Mouse (Mus musculus) neural tube, embryonic 12.5 days (tissue): ENCODE data around the gene Prtg. TPM values are rescaled to one million over a fixed set of nuclear protein-coding genes. Genes with fewer than 3 reads are reported as not detected.

Experiments
- ATAC-seq: fragments of 200-750 bp; cut with Nextera tagmentation; 2 replicates; pipeline ENCODE4 v1.8.0; 2017; ENCODE audit warnings: low read depth, mild to moderate bottlenecking, moderate TSS enrichment, moderate library complexity; ENCODE audit not compliant: low FRiP score
- H3K27ac ChIP-seq: fragments of 300-500 bp; sonication (generic); 2 replicates; pipeline ENCODE4 v1.5.1; 2016
- H3K27me3 ChIP-seq: fragments of 300-500 bp; sonication (generic); replicated peaks from 2 replicates; pipeline ENCODE4 v1.6.1; 2016; ENCODE audit warnings: mild to moderate bottlenecking
- H3K36me3 ChIP-seq: fragments of 300-500 bp; sonication (generic); 2 replicates; pipeline ENCODE4 v1.6.1; 2016; ENCODE audit warnings: mild to moderate bottlenecking
- H3K4me1 ChIP-seq: fragments of 300-500 bp; sonication (generic); 2 replicates; pipeline ENCODE4 v1.6.1; 2016
- H3K4me2 ChIP-seq: fragments of 300-500 bp; sonication (generic); replicated peaks from 2 replicates; pipeline ENCODE4 v1.6.1; 2016; ENCODE audit warnings: mild to moderate bottlenecking
- H3K4me3 ChIP-seq: fragments of 300-500 bp; sonication (generic); 2 replicates; pipeline ENCODE4 v1.5.1; 2016
- H3K9ac ChIP-seq: fragments of 300-500 bp; sonication (generic); 2 replicates; pipeline ENCODE4 v1.6.1; 2016; ENCODE audit warnings: mild to moderate bottlenecking
- H3K9me3 ChIP-seq: fragments of 300-500 bp; sonication (generic); 2 replicates; pipeline ENCODE4 v1.6.1; 2016; ENCODE audit warnings: mild to moderate bottlenecking
- WGBS: fragments of 180-500 bp; shearing (Covaris S2); methylation state at CpG from one replicate; pipeline ENCODE4 v1.1.7; 2016; 5-methylcytosine and 5-hydroxymethylcytosine counted together
- polyA plus RNA-seq: library from polyadenylated mRNA; unstranded; fragments of >200 nt; fragmentation: Nextera tagmentation; extraction: Ambion mirVana; gene quantifications from 2 replicates; pipeline ENCODE4 v1.2.1, GENCODE M21; 2016

Gene Prtg
- polyA plus RNA-seq, 1 experiment from 2014 or later = 1.2 TPM

DNA sequence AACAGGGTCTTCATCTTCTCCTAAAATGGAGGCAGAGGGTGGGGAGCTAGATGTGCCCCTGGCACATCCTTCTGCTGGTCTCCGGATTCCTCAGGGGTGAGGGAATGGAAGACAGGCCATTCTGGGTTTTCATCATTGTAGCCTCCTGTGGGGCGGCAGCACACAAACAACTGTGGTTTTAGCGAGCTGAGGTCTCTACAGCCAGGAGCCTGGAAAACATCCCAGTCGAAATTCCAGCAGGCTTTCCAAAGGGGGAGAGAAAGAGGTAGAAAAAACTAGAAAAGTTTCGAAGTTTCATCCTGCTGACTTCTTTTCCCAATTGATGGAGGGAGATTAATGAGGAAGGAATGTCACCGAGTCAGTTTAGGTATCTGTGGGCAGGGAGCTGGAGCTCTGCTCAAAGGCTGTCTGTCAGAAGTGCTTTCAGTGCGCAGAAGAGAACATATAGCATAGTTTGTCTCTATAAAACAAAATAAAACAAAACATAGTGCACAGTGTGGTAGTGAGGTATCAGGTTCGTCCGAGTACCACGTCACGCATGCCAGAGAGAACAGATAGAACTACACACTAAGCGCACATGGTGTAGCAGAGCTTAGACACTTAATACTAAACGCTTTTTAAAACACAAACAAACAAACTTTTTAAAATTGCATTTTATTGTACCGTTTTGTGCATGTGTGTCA, 16.0 kb upstream of the Prtg start:
- H3K27ac ChIP-seq = no peak overlapping the region
- 57% methylated on average over 14 of the region's 14 CpGs for WGBS
- H3K27me3 ChIP-seq = 0 out of 2 replicates have a peak, but pooled peaks cover 4% of the 10 kb centered on the region
- no peaks in the 10 kb centered on the region for H3K9me3 ChIP-seq
- no peak for ATAC-seq
- H3K9ac ChIP-seq = no peak overlapping the region
- H3K4me1 ChIP-seq = no peaks in the 10 kb centered on the region
- no peak overlapping the region for H3K4me2 ChIP-seq
- H3K36me3 ChIP-seq = no peaks in the 10 kb centered on the region
- no peak overlapping the region for H3K4me3 ChIP-seq

DNA sequence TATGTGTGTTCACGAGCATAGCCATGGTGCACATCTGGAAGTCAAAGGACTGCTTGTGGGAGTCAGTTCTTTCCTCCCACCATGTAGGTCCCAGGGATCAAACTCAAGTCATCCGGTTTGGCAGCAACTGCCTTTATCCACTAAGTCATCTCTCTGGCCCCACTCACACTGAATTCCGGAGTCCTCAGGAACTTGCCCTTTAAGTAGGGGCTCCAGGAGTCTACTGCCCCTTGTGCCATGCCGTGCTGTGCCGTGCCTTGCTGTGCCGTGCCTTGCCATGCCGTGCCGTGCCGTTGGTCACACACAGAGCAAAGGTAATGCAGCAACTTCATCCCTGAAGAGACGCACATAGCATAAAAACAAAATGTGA, 15.5 kb upstream of the Prtg start:
- 0 out of 2 replicates have a peak, but pooled peaks cover 4% of the 10 kb centered on the region for H3K27me3 ChIP-seq
- no peaks in the 10 kb centered on the region for H3K36me3 ChIP-seq
- no peak overlapping the region for H3K27ac ChIP-seq
- no peak overlapping the region for H3K4me2 ChIP-seq
- H3K9ac ChIP-seq = no peak overlapping the region
- H3K4me1 ChIP-seq = no peaks in the 10 kb centered on the region
- 54% methylated on average over 10 of the region's 10 CpGs for WGBS
- H3K4me3 ChIP-seq = no peak overlapping the region
- no peaks in the 10 kb centered on the region for H3K9me3 ChIP-seq
- no peak for ATAC-seq

DNA sequence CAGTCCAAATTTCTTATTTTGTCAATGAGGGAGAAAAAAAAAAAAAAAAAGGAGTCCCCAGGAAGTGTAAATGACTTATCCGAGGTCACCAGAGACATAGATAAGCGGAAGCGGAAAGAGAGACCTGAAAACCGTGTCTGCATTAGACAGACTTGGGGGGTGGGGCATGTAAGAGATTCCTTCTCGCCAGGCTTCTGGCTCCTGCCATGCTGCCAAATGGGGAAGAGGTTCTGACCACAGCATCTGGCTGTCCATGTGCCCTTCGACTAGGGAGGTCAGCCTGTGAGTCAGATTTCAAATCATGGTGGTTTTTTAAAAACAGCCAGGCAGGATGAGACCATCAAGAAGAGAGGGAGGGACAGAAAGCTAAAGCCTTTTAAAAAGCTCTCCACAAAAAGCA, 15.0 kb upstream of the Prtg start:
- no peak for ATAC-seq
- H3K36me3 ChIP-seq = no peaks in the 10 kb centered on the region
- peak overlapping the region; percentile 17; the same call in 1 of the 2 replicates for H3K4me2 ChIP-seq
- H3K9me3 ChIP-seq = no peaks in the 10 kb centered on the region
- no peaks in the 10 kb centered on the region for H3K4me1 ChIP-seq
- H3K27ac ChIP-seq = no peak overlapping the region
- WGBS = 16% methylated on average over 6 of the region's 6 CpGs
- H3K4me3 ChIP-seq = no peak overlapping the region
- 0 out of 2 replicates have a peak, but pooled peaks cover 4% of the 10 kb centered on the region for H3K27me3 ChIP-seq
- H3K9ac ChIP-seq = no peak overlapping the region

DNA sequence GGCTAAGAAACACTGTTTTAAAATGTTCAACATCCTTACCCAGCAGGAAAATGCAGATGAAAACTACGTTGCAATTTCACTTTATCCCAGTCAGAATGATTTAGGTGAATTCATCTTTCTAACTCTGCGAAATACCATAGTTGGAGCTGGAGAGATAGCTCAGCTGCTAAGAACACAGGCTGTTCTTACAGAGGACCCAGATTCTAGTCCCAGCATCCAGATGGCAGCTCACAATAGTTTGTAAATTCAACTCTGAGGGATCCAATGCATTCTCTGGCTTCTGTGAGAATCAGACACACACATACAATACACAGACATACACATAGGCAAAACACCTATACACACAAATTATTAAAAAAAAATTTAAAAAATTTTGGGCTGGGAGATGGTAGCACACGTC, 11.4 kb upstream of the Prtg start:
- no peak for ATAC-seq
- Histone ChIP-seq H3K9ac (no peak overlapping the region), H3K9me3 (no peaks in the 10 kb centered on the region), H3K27me3 (0 out of 2 replicates have a peak, but pooled peaks cover 4% of the 10 kb centered on the region), H3K27ac (no peak overlapping the region), H3K4me2 (no peak overlapping the region), H3K4me3 (no peak overlapping the region), H3K36me3 (no peaks in the 10 kb centered on the region), H3K4me1 (no peaks in the 10 kb centered on the region)
- 87% methylated on average over 3 of the region's 3 CpGs for WGBS

DNA sequence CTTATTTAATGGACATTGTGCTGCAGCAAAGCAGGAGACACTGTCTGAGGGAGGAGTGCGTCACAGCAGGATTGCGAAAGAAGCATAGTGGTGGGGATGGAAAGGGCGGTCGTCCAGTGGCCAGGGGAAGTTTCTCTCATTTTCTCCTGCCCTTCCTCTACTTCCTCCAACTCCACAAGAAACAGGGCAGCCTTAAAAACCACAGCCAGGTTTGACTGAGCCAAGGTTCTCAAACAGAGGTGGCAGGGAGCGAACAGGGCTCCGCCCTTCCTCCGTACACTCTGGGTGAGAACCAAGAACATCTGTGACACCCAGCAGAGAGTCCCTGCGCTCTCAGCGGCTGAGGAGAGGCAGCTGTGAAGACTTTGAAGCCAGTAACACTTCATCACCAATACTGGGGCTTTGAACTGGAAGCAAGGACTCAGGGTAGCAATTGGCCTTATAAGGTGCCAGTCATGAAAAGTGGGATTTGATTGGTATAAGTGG, 9.5 kb upstream of the Prtg start:
- no peak for ATAC-seq
- no peak overlapping the region for H3K9ac ChIP-seq
- WGBS = 42% methylated on average over 9 of the region's 9 CpGs
- H3K4me2 ChIP-seq = no peak overlapping the region
- H3K27ac ChIP-seq = no peak overlapping the region
- no peaks in the 10 kb centered on the region for H3K27me3 ChIP-seq
- H3K4me3 ChIP-seq = no peak overlapping the region
- H3K4me1 ChIP-seq = 0 out of 2 replicates have a peak, but pooled peaks cover 3% of the 10 kb centered on the region
- H3K9me3 ChIP-seq = no peaks in the 10 kb centered on the region
- H3K36me3 ChIP-seq = no peaks in the 10 kb centered on the region

DNA sequence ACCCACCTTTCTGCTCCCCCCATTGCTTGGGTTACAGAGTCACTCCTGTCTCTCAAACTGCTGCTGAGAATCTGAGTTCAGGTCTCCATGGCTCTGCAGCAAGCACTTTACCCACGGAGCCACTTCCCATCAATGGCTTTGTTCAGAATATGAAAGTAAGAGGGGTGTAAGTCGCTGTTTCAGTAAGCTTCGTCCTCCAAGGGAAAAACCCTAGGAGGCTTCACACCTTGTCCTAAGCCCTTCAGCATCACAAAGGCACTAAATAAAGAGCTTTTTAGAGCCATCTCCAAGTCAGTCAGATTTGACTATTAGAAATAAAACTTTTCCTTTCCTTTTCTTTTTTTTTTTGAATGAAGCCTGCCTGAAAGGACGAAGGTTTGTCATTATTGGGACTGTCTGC, 3.4 kb upstream of the Prtg start:
- peaks cover 12% of the 10 kb centered on the region for H3K4me1 ChIP-seq
- no peak for ATAC-seq
- H3K4me2 ChIP-seq = no peak overlapping the region
- H3K9me3 ChIP-seq = no peaks in the 10 kb centered on the region
- H3K27ac ChIP-seq = no peak overlapping the region
- H3K36me3 ChIP-seq = no peaks in the 10 kb centered on the region
- no peak overlapping the region for H3K9ac ChIP-seq
- H3K4me3 ChIP-seq = no peak overlapping the region
- no peaks in the 10 kb centered on the region for H3K27me3 ChIP-seq
- WGBS = 40% methylated on average over 4 of the region's 4 CpGs

DNA sequence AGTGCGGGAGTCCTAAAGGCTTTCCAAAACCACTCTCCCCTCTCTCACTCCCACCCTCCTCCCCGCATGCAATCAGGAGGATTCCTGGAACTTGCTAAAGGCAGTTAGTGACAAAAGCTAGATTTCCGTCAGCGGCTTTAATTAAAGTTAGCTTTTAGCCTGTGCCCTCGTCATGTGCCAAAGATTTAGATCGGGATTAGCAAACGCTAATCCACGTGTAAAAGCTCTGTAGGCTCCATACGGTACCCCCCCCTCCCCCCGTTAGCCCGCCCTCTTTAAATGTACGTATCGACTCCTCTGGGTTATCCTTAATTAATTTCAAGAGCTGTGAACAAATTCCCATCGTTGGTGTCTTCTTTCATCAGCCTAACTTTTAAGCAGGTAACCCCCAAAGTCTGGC, 528 bp upstream of the Prtg start:
- Histone ChIP-seq H3K4me1 (peaks cover 20% of the 10 kb centered on the region), H3K36me3 (no peaks in the 10 kb centered on the region), H3K27ac (no peak overlapping the region), H3K9ac (no peak overlapping the region), H3K4me2 (peak overlapping the region; percentile 100), H3K27me3 (no peaks in the 10 kb centered on the region), H3K4me3 (no peak overlapping the region), H3K9me3 (no peaks in the 10 kb centered on the region)
- no peak for ATAC-seq
- WGBS = 4% methylated on average over 14 of the region's 14 CpGs

DNA sequence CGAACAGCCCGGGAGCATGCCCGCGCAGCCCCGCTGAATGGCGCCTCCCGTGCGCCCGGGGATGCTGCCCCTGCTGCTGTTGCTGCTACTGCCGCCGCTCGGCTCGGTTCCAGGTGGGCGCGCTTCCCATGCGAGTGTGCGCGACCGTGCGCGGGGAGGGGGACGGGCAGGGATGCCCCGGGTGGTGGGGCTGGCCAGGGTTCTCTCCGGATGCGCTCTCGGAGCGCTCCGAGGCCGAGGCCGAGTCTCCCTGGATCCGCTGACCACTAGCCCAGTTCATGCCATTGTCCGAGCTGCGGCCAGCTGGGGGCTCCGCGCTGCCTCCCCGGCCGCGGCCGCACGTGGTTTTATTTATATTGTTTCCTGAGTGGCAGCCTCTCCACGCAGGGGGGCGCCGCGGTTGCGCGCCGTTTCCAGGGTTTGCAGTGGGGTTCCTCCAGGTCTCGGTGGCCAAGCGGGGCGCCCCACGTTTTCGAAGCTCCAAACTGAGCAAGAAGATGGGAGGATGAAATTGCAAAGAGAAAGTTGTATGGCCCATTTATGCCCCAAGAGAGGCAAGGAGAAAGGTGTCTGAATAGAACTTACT, 839 bp downstream of the Prtg start:
- peak; percentile 86 for ATAC-seq
- WGBS = 1% methylated on average over 52 of the region's 52 CpGs
- Histone ChIP-seq H3K4me3 (peak overlapping the region; percentile 92), H3K36me3 (no peaks in the 10 kb centered on the region), H3K27me3 (no peaks in the 10 kb centered on the region), H3K9me3 (no peaks in the 10 kb centered on the region), H3K4me1 (peaks cover 21% of the 10 kb centered on the region), H3K9ac (peak overlapping the region; percentile 92), H3K4me2 (peak overlapping the region; percentile 100), H3K27ac (peak overlapping the region; percentile 53; the same call in 1 of the 2 replicates)

DNA sequence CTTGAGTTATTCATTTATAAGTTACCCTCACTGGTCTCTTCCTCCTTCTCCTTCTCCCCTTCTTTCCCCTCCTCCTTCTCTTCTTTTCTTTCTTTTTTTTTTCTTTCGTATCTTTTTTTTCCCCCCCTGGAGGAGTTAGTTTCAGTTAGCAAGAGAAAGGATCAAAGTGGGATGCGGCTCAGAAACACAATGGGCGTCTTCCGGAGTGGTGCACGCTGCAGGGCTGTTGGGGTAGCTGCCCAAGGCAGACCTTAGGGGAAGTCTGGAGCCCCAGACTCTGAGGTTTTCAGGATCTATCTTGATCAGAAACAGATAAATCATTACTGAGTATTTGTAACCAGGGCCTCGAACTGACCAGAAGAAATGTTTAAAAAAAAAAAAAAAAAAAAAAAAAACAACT, 1.5 kb downstream of the Prtg start:
- Histone ChIP-seq H3K4me2 (peak overlapping the region; percentile 100), H3K9ac (no peak overlapping the region; the same call in 1 of the 2 replicates), H3K36me3 (no peaks in the 10 kb centered on the region), H3K27ac (no peak overlapping the region), H3K9me3 (no peaks in the 10 kb centered on the region), H3K4me1 (peaks cover 28% of the 10 kb centered on the region), H3K27me3 (no peaks in the 10 kb centered on the region), H3K4me3 (peak overlapping the region; percentile 92)
- ATAC-seq = no peak
- under 1% methylated on average over 6 of the region's 6 CpGs for WGBS

DNA sequence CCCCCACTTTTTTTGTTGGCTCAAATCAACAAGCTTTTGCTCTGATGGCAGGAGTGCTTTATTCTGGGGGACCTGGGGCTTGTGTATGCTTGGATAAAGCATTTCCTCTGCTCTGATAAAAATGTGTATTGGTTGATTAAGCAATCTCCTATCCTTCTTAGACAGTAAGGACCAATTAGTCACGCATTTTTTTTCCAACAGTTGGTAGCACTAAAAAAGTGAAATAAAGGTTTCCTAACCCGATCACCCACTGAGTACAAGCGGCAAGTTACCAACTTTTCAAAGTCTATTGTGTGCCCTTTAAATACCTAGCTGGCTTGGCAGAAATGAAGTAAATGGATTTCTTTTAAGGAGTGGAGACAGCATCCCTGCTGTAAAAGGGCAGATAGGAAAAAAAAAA, 1.9 kb downstream of the Prtg start:
- Histone ChIP-seq H3K4me1 (peaks cover 29% of the 10 kb centered on the region), H3K27ac (no peak overlapping the region), H3K9ac (no peak overlapping the region), H3K27me3 (no peaks in the 10 kb centered on the region), H3K36me3 (no peaks in the 10 kb centered on the region), H3K9me3 (no peaks in the 10 kb centered on the region), H3K4me2 (peak overlapping the region; percentile 100), H3K4me3 (no peak overlapping the region)
- ATAC-seq = no peak
- WGBS = under 1% methylated on average over 3 of the region's 3 CpGs

DNA sequence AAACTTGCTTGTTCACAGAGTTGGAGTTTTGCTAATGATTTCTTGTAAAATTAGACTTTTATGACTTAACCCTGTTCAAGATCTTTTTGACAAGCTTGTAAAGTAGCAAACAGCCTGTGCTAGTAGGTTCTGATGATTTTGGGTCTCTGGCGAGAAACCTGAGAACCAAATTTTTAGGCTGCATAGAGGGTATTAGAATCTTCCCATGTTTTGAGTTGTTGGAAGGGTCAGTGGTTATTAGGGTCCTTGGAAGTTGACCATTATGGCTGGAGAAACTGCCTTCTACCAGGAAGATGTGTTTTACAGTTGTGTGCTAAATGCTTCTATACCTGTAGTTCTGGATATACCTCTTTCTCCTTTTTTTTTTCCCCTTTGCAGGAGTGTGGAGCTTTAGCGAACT, 2.4 kb downstream of the Prtg start:
- Histone ChIP-seq H3K9ac (no peak overlapping the region), H3K4me3 (no peak overlapping the region), H3K27ac (no peak overlapping the region), H3K4me2 (peak overlapping the region; percentile 100), H3K27me3 (no peaks in the 10 kb centered on the region), H3K9me3 (no peaks in the 10 kb centered on the region), H3K4me1 (peaks cover 29% of the 10 kb centered on the region), H3K36me3 (no peaks in the 10 kb centered on the region)
- WGBS = 30% methylated on average over 2 of the region's 2 CpGs
- ATAC-seq = no peak

DNA sequence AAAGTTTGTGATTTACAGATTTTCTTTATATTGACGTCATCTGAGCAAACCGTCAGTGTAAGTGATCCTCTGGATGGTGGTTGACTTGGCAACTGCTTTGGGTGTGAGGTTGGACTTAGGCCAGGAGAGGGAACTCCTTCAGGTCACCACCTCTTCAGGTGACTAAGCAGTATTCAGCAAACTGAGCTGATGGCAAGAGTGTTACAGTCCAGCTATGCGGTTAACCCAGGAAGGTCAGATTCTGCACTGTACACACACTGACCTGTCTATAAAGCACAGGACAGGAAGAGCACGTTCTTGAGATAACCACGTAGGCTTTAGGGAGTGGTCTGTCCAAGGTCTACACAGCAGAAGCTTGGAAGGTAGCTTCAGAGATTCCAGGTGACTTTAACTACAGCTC, 3.9 kb downstream of the Prtg start:
- Histone ChIP-seq H3K27ac (no peak overlapping the region), H3K4me1 (peaks cover 29% of the 10 kb centered on the region), H3K4me3 (no peak overlapping the region), H3K36me3 (no peaks in the 10 kb centered on the region), H3K9ac (no peak overlapping the region), H3K9me3 (no peaks in the 10 kb centered on the region), H3K27me3 (no peaks in the 10 kb centered on the region), H3K4me2 (no peak overlapping the region)
- ATAC-seq = no peak
- 63% methylated on average over 5 of the region's 5 CpGs for WGBS

DNA sequence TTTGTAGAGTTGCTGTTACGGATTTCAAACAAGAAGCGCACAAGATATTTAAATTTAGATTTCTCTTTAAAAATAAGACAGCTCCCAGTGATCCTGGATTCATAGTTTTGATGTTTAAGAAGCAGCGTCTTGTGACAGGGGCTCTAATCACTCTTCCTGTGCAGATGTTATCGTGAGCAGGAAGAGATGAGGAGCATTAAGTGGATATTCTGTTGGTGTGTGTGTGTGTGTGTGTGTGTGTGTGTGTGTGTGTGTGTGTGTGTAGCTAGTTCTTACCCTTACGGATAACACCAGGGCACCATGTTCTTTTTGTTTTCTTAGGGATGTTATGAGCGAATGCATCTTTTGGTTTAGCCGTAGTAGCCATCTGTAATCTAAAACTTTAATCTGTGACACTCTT, 5.4 kb downstream of the Prtg start:
- no peak overlapping the region for H3K27ac ChIP-seq
- no peak overlapping the region for H3K9ac ChIP-seq
- H3K27me3 ChIP-seq = no peaks in the 10 kb centered on the region
- no peak for ATAC-seq
- no peaks in the 10 kb centered on the region for H3K9me3 ChIP-seq
- no peaks in the 10 kb centered on the region; the same call in 1 of the 2 replicates for H3K36me3 ChIP-seq
- peaks cover 20% of the 10 kb centered on the region for H3K4me1 ChIP-seq
- WGBS = 27% methylated on average over 7 of the region's 7 CpGs
- H3K4me3 ChIP-seq = no peak overlapping the region
- H3K4me2 ChIP-seq = no peak overlapping the region
